Mouse (Mus musculus): ENCODE data around the gene Ap5s1.

Ap5s1 gene

GRCm38 (mm10) chr2:131187602-131187922 lies 19.3 kb upstream of the Ap5s1 start:
- no peak for DNase-seq (ENCODE audit: low read depth, low spot score)

- peak; percentile 56 for DNase-seq (ENCODE audit: low read depth, low spot score)
These were observed 18.6 kb upstream of the Ap5s1 start for GRCm38 (mm10) chr2:131188311-131188710.

- peak; percentile 67 for DNase-seq (ENCODE audit: low read depth, low spot score)
These were observed 17.2 kb upstream of the Ap5s1 start for GRCm38 (mm10) chr2:131189521-131190309.

GRCm38 (mm10) chr2:131190344-131191004 lies 16.4 kb upstream of the Ap5s1 start:
- DNase-seq (ENCODE audit: low read depth, low spot score), result peak; percentile 31

GRCm38 (mm10) chr2:131191005-131191390 lies 15.9 kb upstream of the Ap5s1 start:
- peak; percentile 51 for DNase-seq (ENCODE audit: low read depth, low spot score)

GRCm38 (mm10) chr2:131196606-131197316 lies 10.1 kb upstream of the Ap5s1 start:
- no peak for DNase-seq (ENCODE audit: low read depth, low spot score)

GRCm38 (mm10) chr2:131200710-131201109 lies 6.2 kb upstream of the Ap5s1 start:
- DNase-seq (ENCODE audit: low read depth, low spot score), result no peak

GRCm38 (mm10) chr2:131201262-131201661 lies 5.6 kb upstream of the Ap5s1 start:
- DNase-seq (ENCODE audit: low read depth, low spot score), result no peak

- no peak for DNase-seq (ENCODE audit: low read depth, low spot score)
These were observed 3.0 kb upstream of the Ap5s1 start for GRCm38 (mm10) chr2:131203816-131204409.

- peak; percentile 55 for DNase-seq (ENCODE audit: low read depth, low spot score)
These were observed 2.4 kb upstream of the Ap5s1 start for GRCm38 (mm10) chr2:131204410-131204981.

- DNase-seq (ENCODE audit: low read depth, low spot score), result no peak
These were observed 1.2 kb upstream of the Ap5s1 start for GRCm38 (mm10) chr2:131205521-131206182.

GRCm38 (mm10) chr2:131208356-131208755 lies 1.5 kb downstream of the Ap5s1 start:
- no peak for DNase-seq (ENCODE audit: low read depth, low spot score)

- DNase-seq (ENCODE audit: low read depth, low spot score), result no peak
These were observed 2.4 kb downstream of the Ap5s1 start for GRCm38 (mm10) chr2:131209125-131209795.

GRCm38 (mm10) chr2:131209969-131210792 lies 3.3 kb downstream of the Ap5s1 start:
- DNase-seq (ENCODE audit: low read depth, low spot score), result peak; percentile 93

- no peak for DNase-seq (ENCODE audit: low read depth, low spot score)
These were observed 4.2 kb downstream of the Ap5s1 start for GRCm38 (mm10) chr2:131211026-131211615.

- DNase-seq (ENCODE audit: low read depth, low spot score), result no peak
These were observed 6.9 kb downstream of the Ap5s1 start for GRCm38 (mm10) chr2:131213773-131214172.

- no peak for DNase-seq (ENCODE audit: low read depth, low spot score)
These were observed 9.3 kb downstream of the Ap5s1 start for GRCm38 (mm10) chr2:131215941-131216858.

- DNase-seq (ENCODE audit: low read depth, low spot score), result no peak
These were observed 13.2 kb downstream of the Ap5s1 start for GRCm38 (mm10) chr2:131220030-131220429.

Data from CD4-positive helper T cell, adult 2 months (primary cell).